Mouse (Mus musculus): ENCODE results near the gene Cnn2. TPM values are rescaled to one million over a fixed set of nuclear protein-coding genes. Genes with fewer than 3 reads are reported as not detected.

Gene Cnn2
- polyA plus RNA-seq (2015; fragmentation: Nextera tagmentation; extraction: Ambion mirVana), result 264 and 271 TPM in 2 replicates

- no peak for ATAC-seq (ENCODE audit: extremely low read depth, insufficient number of reproducible peaks, low FRiP score, low TSS enrichment)
- Histone ChIP-seq H3K9me3 (no peaks in the 10 kb centered on the region), H3K9ac (peak within 1 kb of the TSS; percentile 94), H3K4me1 (peaks cover 44% of the 10 kb centered on the region), H3K4me3 (peak within 1 kb of the TSS; percentile 84), H3K4me2 (peak within 1 kb of the TSS; percentile 96), H3K27ac (replicated peaks) (peak within 1 kb of the TSS; percentile 95), H3K36me3 (peaks cover 31% of the 10 kb centered on the region), H3K27me3 (replicated peaks) (no peaks in the 10 kb centered on the region)
- WGBS, result under 1% methylated on average over 59 of the region's 59 CpGs
Measured at GRCm38 (mm10) chr10:79988506-79989271, at the start of gene Cnn2. Cnn2 (plus strand) TSS chr10:79988584.

- peaks cover 81% of the 10 kb centered on the region for H3K4me1 ChIP-seq
- peak overlapping the region; percentile 48 for H3K4me2 ChIP-seq
- H3K27me3 ChIP-seq (replicated peaks), result no peaks in the 10 kb centered on the region
- WGBS, result 47% methylated on average over 7 of the region's 7 CpGs
- no peak for ATAC-seq (ENCODE audit: extremely low read depth, insufficient number of reproducible peaks, low FRiP score, low TSS enrichment)
- H3K9ac ChIP-seq, result peak overlapping the region; percentile 62
- H3K9me3 ChIP-seq, result no peaks in the 10 kb centered on the region
- 0 out of 2 replicates have a peak overlapping the region, but pooled peaks have one; percentile 0 for H3K4me3 ChIP-seq
- peaks cover 24% of the 10 kb centered on the region for H3K36me3 ChIP-seq
- H3K27ac ChIP-seq (replicated peaks), result peak overlapping the region; percentile 61; the same call in 1 of the 2 replicates
Measured at GRCm38 (mm10) chr10:79940749-79941148, 47.6 kb upstream of the Cnn2 start.

- Histone ChIP-seq H3K27ac (replicated peaks) (0 out of 2 replicates have a peak overlapping the region, but pooled peaks have one; percentile 15), H3K27me3 (replicated peaks) (no peaks in the 10 kb centered on the region), H3K36me3 (peaks cover 31% of the 10 kb centered on the region), H3K4me1 (peaks cover 78% of the 10 kb centered on the region), H3K4me2 (peak overlapping the region; percentile 50), H3K9me3 (no peaks in the 10 kb centered on the region), H3K4me3 (0 out of 2 replicates have a peak overlapping the region, but pooled peaks have one; percentile 3), H3K9ac (peak overlapping the region; percentile 48)
- WGBS, result 71% methylated on average over 1 of the region's 1 CpGs
- no peak for ATAC-seq (ENCODE audit: extremely low read depth, insufficient number of reproducible peaks, low FRiP score, low TSS enrichment)
Measured at GRCm38 (mm10) chr10:79942988-79943387, 45.4 kb upstream of the Cnn2 start.

GRCm38 (mm10) chr10:79943471-79943901 is 44.9 kb upstream of the Cnn2 start:
- Histone ChIP-seq H3K9ac (peak overlapping the region; percentile 50; the same call in 1 of the 2 replicates), H3K27me3 (replicated peaks) (no peaks in the 10 kb centered on the region), H3K9me3 (no peaks in the 10 kb centered on the region), H3K4me2 (peak overlapping the region; percentile 50), H3K27ac (replicated peaks) (0 out of 2 replicates have a peak overlapping the region, but pooled peaks have one; percentile 15), H3K4me1 (peaks cover 73% of the 10 kb centered on the region), H3K36me3 (peaks cover 32% of the 10 kb centered on the region), H3K4me3 (0 out of 2 replicates have a peak overlapping the region, but pooled peaks have one; percentile 3)
- WGBS, result 72% methylated on average over 8 of the region's 9 CpGs
- ATAC-seq (ENCODE audit: extremely low read depth, insufficient number of reproducible peaks, low FRiP score, low TSS enrichment), result no peak

- H3K4me3 ChIP-seq, result peak overlapping the region; percentile 34
- peaks cover 53% of the 10 kb centered on the region for H3K4me1 ChIP-seq
- H3K27me3 ChIP-seq (replicated peaks), result no peaks in the 10 kb centered on the region
- ATAC-seq (ENCODE audit: extremely low read depth, insufficient number of reproducible peaks, low FRiP score, low TSS enrichment), result 0 out of 2 replicates have a peak, but pooled peaks have one; percentile 1
- WGBS, result 39% methylated on average over 16 of the region's 16 CpGs
- peak overlapping the region; percentile 50 for H3K4me2 ChIP-seq
- peaks cover 50% of the 10 kb centered on the region for H3K36me3 ChIP-seq
- peak overlapping the region; percentile 81 for H3K27ac ChIP-seq (replicated peaks)
- H3K9me3 ChIP-seq, result no peaks in the 10 kb centered on the region
- H3K9ac ChIP-seq, result peak overlapping the region; percentile 64
Measured at GRCm38 (mm10) chr10:79945507-79946234, 42.7 kb upstream of the Cnn2 start.

- no peaks in the 10 kb centered on the region for H3K9me3 ChIP-seq
- peak overlapping the region; percentile 64 for H3K9ac ChIP-seq
- H3K4me1 ChIP-seq, result peaks cover 45% of the 10 kb centered on the region
- no peaks in the 10 kb centered on the region for H3K27me3 ChIP-seq (replicated peaks)
- 23% methylated on average over 7 of the region's 7 CpGs for WGBS
- H3K4me3 ChIP-seq, result peak overlapping the region; percentile 34
- H3K27ac ChIP-seq (replicated peaks), result peak overlapping the region; percentile 81
- peak; percentile 66 for ATAC-seq (ENCODE audit: extremely low read depth, insufficient number of reproducible peaks, low FRiP score, low TSS enrichment)
- H3K4me2 ChIP-seq, result peak overlapping the region; percentile 50
- H3K36me3 ChIP-seq, result peaks cover 57% of the 10 kb centered on the region
Measured at GRCm38 (mm10) chr10:79946752-79947322, 41.5 kb upstream of the Cnn2 start.

- peak overlapping the region; percentile 50 for H3K4me2 ChIP-seq
- peak overlapping the region; percentile 64 for H3K9ac ChIP-seq
- peak overlapping the region; percentile 81 for H3K27ac ChIP-seq (replicated peaks)
- WGBS, result 66% methylated on average over 6 of the region's 6 CpGs
- H3K36me3 ChIP-seq, result peaks cover 56% of the 10 kb centered on the region
- ATAC-seq (ENCODE audit: extremely low read depth, insufficient number of reproducible peaks, low FRiP score, low TSS enrichment), result no peak
- H3K4me3 ChIP-seq, result peak overlapping the region; percentile 34
- H3K9me3 ChIP-seq, result no peaks in the 10 kb centered on the region
- H3K4me1 ChIP-seq, result peaks cover 45% of the 10 kb centered on the region
- no peaks in the 10 kb centered on the region for H3K27me3 ChIP-seq (replicated peaks)
Measured at GRCm38 (mm10) chr10:79947502-79947901, 40.9 kb upstream of the Cnn2 start.

- peaks cover 66% of the 10 kb centered on the region for H3K36me3 ChIP-seq
- ATAC-seq (ENCODE audit: extremely low read depth, insufficient number of reproducible peaks, low FRiP score, low TSS enrichment), result no peak
- WGBS, result 69% methylated on average over 4 of the region's 4 CpGs
Measured at GRCm38 (mm10) chr10:79949873-79950272, 38.5 kb upstream of the Cnn2 start.

GRCm38 (mm10) chr10:79950661-79951060 is 37.7 kb upstream of the Cnn2 start:
- no peak for ATAC-seq (ENCODE audit: extremely low read depth, insufficient number of reproducible peaks, low FRiP score, low TSS enrichment)
- WGBS, result 81% methylated on average over 18 of the region's 18 CpGs
- no peaks in the 10 kb centered on the region for H3K9me3 ChIP-seq
- no peak overlapping the region for H3K4me2 ChIP-seq
- H3K9ac ChIP-seq, result no peak overlapping the region
- H3K4me3 ChIP-seq, result no peak overlapping the region
- no peak overlapping the region for H3K27ac ChIP-seq (replicated peaks)
- H3K27me3 ChIP-seq (replicated peaks), result no peaks in the 10 kb centered on the region
- peaks cover 66% of the 10 kb centered on the region for H3K36me3 ChIP-seq
- H3K4me1 ChIP-seq, result peaks cover 25% of the 10 kb centered on the region

More at GRCm38 (mm10) chr10:79949873-79950272, 38.5 kb upstream of the Cnn2 start:
- Histone ChIP-seq H3K9ac (no peak overlapping the region), H3K4me3 (no peak overlapping the region), H3K27ac (replicated peaks) (no peak overlapping the region), H3K27me3 (replicated peaks) (no peaks in the 10 kb centered on the region), H3K9me3 (no peaks in the 10 kb centered on the region), H3K4me1 (peaks cover 33% of the 10 kb centered on the region), H3K4me2 (no peak overlapping the region)

- Histone ChIP-seq H3K27ac (replicated peaks) (no peak overlapping the region), H3K36me3 (peaks cover 43% of the 10 kb centered on the region), H3K4me2 (no peak overlapping the region; the same call in 1 of the 2 replicates), H3K9ac (no peak overlapping the region), H3K27me3 (replicated peaks) (no peaks in the 10 kb centered on the region), H3K9me3 (no peaks in the 10 kb centered on the region), H3K4me1 (peaks cover 10% of the 10 kb centered on the region; the same call in 1 of the 2 replicates), H3K4me3 (no peak overlapping the region)
- WGBS, result 80% methylated on average over 6 of the region's 6 CpGs
- no peak for ATAC-seq (ENCODE audit: extremely low read depth, insufficient number of reproducible peaks, low FRiP score, low TSS enrichment)
Measured at GRCm38 (mm10) chr10:79953946-79954345, 34.4 kb upstream of the Cnn2 start.

GRCm38 (mm10) chr10:79955691-79956090 is 32.7 kb upstream of the Cnn2 start:
- Histone ChIP-seq H3K4me2 (peak overlapping the region; percentile 27; the same call in 1 of the 2 replicates), H3K27ac (replicated peaks) (no peak overlapping the region), H3K4me3 (no peak overlapping the region), H3K27me3 (replicated peaks) (no peaks in the 10 kb centered on the region), H3K9me3 (no peaks in the 10 kb centered on the region), H3K36me3 (peaks cover 26% of the 10 kb centered on the region), H3K4me1 (peaks cover 13% of the 10 kb centered on the region), H3K9ac (0 out of 2 replicates have a peak overlapping the region, but pooled peaks have one; percentile 44)
- WGBS, result 69% methylated on average over 9 of the region's 9 CpGs
- ATAC-seq (ENCODE audit: extremely low read depth, insufficient number of reproducible peaks, low FRiP score, low TSS enrichment), result no peak

Measured in heart, embryonic 13.5 days (tissue).